Mouse (Mus musculus): ENCODE data around the gene Fbxl2.

Gene Fbxl2

GRCm38 (mm10) chr9:114016402-114016801 is 29.6 kb downstream of the Fbxl2 start:
- no peak for DNase-seq

GRCm38 (mm10) chr9:114015724-114016123 is 30.3 kb downstream of the Fbxl2 start:
- DNase-seq: peak in 1 of 2 experiments; percentile 26

GRCm38 (mm10) chr9:114014034-114014433 is 32.0 kb downstream of the Fbxl2 start:
- DNase-seq: no peak

- DNase-seq: no peak
Measured at GRCm38 (mm10) chr9:114011203-114011602, 34.8 kb downstream of the Fbxl2 start.

GRCm38 (mm10) chr9:114009526-114009925 is 36.5 kb downstream of the Fbxl2 start:
- peak in 1 of 2 experiments; percentile 30 for DNase-seq

DNA sequence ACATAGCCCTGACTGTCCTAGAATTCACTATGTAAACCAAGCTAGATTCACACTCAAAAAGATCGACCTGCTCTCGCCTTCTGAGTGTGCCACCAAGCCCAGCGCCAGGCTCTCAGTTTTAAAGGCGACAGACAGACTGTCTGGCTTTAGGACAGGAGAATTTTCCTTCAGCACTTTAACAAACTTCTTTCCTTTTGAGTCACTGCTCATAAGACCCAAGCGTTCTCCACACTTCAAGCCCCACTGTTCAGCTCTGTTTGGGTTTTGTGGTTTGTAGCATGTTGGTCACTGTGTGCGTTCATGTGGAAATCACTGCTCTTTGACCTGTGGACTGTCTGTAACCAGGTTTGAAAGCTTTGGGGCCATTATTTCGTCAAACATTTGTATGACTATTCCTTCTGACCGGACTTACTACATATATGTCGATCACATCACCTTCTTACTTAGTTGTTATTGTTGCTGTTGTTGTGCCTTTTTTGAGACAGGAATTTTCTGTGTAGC is 38.1 kb downstream of the Fbxl2 start:
- DNase-seq: peak in 1 of 2 experiments; percentile 10

- DNase-seq: peak; percentile 45 to 65
Measured at GRCm38 (mm10) chr9:114006801-114007200, 39.2 kb downstream of the Fbxl2 start.

DNA sequence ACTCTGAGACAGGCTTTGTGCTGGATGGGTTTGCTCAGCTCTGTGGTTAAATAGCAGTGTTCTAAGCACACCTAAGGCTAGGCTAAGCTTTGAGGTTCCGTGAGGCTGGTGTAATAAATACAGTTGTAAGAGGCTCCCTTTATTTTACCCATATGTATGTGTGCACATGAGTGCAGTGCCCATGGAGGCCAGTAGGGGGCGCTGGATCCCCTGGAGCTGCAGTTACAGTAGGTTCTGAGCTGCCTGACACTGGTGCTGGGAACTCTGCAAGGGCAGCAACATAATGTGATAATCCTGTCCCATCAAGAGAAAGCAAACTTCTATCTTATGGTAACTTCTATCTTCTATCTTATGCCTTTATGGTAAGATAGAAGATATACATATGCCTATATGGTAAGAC is 47.7 kb downstream of the Fbxl2 start:
- no peak for DNase-seq

- DNase-seq: no peak
Measured at GRCm38 (mm10) chr9:113992810-113993209, 53.2 kb downstream of the Fbxl2 start.

DNA sequence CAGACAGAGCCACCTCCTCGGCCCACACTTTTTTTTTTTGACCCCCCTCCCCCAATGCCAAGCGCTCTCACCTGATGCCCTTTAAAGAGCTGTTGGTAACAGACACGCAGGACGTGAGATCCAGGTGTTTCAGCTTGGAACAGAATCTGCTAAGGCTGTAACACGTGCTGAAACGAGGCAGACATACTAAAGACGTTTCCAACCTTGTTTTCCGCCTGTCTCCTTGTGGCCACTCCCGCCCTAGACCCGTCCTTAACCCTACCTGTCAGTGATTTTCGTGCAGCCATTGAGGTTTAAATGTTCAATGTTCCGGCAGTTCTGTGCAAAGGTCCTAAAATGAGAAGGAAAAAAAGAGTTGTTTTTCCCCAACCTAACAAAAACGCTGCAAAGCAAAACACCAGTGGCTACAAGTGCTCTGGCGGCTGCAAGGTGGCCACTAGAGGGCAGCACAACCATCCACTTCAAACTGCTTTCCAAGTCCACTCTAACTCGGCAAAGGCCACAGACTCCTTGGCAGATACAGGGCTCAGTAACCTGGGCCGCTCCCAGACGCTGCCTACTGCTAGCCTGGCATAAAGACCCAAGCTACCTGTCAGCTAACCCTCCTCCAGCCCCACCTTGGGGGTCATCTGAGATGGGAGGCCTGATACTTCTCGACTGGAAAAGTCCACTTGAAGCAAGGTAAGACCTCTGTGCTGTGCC is 55.3 kb downstream of the Fbxl2 start:
- DNase-seq: peak; percentile 92 to 93

GRCm38 (mm10) chr9:113984946-113985620 is 60.9 kb downstream of the Fbxl2 start:
- DNase-seq: peak in 1 of 2 experiments; percentile 41

DNA sequence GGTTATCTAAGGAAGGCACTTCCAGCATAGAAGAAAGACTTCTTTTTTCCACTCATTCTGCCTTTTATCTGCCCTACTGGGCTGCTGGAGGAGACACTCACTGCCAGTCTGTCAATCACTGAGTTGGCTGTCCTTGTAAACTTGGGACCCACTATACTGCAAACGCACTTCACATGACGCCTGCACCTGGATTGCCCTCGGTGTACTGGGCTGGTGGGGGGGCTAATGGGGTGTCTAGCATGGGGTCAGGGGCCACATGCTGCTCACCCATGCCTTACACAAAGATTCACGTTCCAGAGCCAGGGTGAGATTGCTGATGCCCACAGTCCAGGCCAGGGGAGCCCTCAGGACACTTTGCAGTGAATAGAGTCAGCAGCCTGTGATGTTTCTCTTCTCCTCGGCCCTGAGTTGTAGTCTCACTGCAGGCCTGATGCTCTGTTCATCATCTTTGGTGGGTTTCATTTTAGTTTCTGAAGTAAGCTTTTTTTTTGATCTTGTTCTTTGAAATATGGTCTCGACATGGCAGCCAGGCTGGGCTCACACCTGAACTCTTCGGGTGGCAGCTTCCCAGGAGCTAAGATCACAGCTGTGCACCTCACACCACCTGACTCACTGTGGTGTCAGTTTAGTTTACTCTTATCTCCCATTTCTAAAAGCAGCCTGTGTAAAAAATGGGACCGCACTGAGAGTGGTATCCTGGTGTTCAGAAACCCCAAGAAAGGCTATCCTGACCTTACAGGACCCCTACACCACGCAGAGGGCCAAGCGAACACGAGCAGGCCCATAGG is 62.9 kb downstream of the Fbxl2 start:
- no peak for DNase-seq

- DNase-seq: no peak
Measured at GRCm38 (mm10) chr9:113982451-113982850, 63.5 kb downstream of the Fbxl2 start.

DNA sequence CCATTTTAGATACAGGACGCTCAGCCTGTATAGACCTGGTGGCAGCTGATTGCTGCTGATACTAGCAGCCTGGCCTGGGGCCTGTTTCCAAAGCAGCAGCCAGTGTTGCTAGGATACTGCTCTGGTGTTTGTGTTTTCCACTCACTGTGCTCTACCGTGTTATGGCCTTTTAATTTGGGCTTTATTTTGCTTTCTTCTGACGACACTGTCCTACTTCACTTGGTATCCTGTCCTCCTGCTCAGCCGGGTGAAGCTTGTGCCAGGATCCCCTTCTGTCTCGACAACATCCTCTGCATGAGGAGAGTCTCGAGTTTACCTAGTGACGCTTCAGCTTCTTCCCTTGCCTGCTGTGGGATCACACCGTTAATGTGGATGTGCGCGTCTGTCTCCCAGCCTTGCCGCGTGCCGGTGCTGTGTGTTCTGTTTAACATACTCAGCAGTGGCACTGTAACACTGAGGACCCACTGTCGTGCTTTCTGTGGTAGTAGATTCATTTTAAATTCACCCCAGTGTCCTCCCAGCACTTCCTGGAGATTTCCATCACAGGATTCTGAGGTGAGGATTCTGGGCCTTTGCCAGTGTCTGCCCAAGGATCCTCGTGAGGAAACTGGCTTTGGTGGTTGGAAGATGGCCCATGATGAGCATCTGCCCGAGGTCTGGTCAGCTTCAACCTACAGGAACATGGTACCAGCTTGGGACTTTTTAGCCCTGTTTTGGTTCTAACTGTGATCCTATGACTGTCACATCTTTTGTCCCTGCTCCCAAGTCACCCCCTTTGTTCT is 64.7 kb downstream of the Fbxl2 start:
- DNase-seq: peak in 1 of 2 experiments; percentile 26

DNA sequence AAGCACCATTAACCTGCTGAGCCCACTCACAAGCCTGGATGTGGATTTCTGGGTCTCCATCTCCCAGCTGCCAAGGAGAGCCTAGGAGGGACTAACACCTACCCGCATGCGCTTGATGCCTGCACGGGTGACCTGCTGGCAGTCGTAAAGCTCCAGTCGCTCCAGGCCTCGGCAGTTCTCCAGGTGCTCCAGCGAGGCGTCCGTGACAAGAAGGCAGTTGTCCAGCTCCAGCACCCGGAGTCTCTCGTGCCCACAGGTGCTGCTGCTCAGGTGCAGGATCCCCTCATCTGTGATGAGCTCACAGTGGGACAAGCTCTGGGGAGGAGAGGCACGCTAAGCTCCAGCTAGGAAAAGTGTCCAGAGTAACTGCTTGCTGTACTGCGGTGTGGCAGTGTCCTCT is 66.6 kb downstream of the Fbxl2 start:
- DNase-seq: peak; percentile 34 to 59

- no peak for DNase-seq
Measured at GRCm38 (mm10) chr9:113978656-113979055, 67.3 kb downstream of the Fbxl2 start.

DNA sequence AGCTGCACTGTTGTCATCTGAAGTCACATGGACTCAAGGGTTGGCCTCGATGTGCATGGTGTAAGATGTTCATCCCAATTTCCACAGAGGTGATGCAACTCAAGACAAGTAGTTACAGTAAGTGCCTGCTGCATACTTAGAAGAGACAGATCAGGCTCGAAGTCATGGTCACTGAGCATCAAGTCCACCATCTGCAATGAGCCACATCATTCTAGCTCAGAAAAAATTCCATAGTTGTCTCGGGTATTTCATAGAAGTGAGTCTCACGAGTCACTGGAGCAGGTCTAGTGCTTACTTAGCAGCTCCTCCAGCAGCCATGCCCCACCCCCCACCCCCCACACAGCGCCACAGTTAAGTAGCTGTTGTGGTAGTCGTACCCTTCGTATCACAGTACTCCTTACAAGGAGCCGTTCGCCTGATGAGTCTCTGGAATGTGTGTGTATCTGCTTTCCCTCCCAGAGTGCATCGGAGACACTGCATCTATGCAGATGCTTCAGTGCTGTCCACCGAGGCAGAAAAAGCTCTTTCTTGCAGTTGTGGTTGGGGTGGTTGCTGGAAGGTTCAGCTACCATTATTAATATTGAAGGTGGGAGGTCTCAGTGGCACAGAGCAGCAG is 68.7 kb downstream of the Fbxl2 start:
- DNase-seq: no peak

DNA sequence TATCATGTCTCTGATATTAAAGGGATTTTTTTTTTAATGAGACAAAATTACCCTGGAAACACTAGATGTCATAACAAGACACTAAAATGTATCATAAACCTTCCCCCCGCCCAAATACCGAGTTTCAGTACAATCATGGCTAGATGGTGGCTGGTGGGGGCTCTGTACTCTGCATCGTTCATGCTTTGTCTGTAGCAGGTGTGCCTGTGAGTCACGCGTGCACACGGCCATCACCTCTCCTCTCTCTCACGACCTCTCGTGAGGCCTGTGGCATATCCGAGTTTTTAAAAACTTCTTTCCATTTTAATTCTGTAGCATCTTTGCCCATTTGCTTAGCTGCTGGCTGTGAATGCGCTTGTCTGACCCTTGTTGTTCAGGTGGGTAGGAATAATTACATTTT is 69.7 kb downstream of the Fbxl2 start:
- no peak for DNase-seq

GRCm38 (mm10) chr9:113975442-113975841 is 70.5 kb downstream of the Fbxl2 start:
- no peak for DNase-seq

DNA sequence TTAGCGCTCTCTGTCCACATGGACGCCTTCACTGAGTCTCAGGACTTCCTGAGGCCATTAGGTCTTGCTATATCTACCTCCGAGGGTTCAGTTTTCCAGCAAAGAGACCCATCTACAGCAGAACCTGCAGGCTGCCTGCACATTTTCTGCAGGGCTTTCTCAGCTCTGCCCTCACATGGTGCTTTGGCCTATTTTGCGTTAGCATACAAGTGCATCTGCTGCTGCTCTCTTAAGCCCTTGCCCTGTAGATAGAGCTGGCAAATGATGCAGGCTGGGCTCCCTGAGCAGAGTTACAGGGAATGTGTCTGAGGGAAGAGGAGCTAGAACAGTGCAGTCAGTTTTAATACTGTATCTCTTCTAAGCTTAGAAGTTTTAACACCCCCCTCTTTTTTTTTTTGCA is 71.0 kb downstream of the Fbxl2 start:
- DNase-seq: no peak

DNA sequence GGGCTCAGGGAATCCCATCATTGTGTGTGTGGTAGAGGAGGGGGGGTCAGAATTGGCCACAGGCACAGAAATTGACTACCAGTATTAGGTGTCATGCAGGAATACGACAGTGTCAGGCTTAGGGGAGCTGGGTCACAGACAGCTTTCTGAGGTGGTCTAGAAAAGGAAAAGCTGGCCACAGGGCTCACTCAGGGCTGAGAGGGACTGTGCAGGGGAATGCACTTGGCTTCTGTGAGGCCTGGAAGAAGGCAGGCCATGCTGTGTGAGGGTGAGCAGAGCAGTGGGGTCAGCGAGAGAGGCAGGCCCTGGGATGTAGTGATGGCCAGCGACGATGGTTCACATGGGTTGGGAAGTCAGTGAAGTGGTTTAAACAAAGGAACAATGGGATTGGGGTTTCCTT is 72.1 kb downstream of the Fbxl2 start:
- no peak for DNase-seq

- no peak for DNase-seq
Measured at GRCm38 (mm10) chr9:113971615-113972014, 74.4 kb downstream of the Fbxl2 start.
